In genomic region chr9:107633661-107634405, GRCm38 (mm10) we compare ENCODE assay signal across 8 mouse cellular contexts. TPM values are rescaled to one million over a fixed set of nuclear protein-coding genes. Genes with fewer than 3 reads are reported as not detected.
A peak's percentile ranks its signal among the peaks of the same experiment; 100 is the strongest.
DNase-seq lines count a peak whose midpoint lies in the region; ATAC-seq lines count a peak whose summit lies in the region.

No protein-coding gene starts in this region.

- H3K4me2 ChIP-seq in heart, embryonic 11.5 days: peak overlapping the region; percentile 100

- 2% methylated on average over 15 of the region's 15 CpGs for WGBS in heart, embryonic 11.5 days (ENCODE audit: insufficient replicate concordance)

- H3K9me3 ChIP-seq in heart, embryonic 11.5 days (replicated peaks; ENCODE audit: control insufficient read depth, low read length): no peaks in the 10 kb centered on the region

- peaks cover 60% of the 10 kb centered on the region for H3K4me1 ChIP-seq in heart, embryonic 11.5 days (ENCODE audit: control insufficient read depth, insufficient read depth, low read length)

- H3K9ac ChIP-seq in heart, embryonic 11.5 days (ENCODE audit: low read depth, low read length): peak overlapping the region; percentile 94

- DNase-seq in ovary, postnatal 36 days (ENCODE audit: low spot score): peak; percentile 43
- DNase-seq in ovary, postnatal 10 days (ENCODE audit: low spot score): no peak
- peak; percentile 69 for DNase-seq in cerebellum, adult 9-11 months
- peak; percentile 56 for DNase-seq in kidney, postnatal 10 days
- DNase-seq in thymus, postnatal 14 days: peak; percentile 66
- DNase-seq in frontal cortex, postnatal 14 days (ENCODE audit: low spot score in 2 of 2): no peak

- H3K27me3 ChIP-seq in heart, embryonic 11.5 days (ENCODE audit: control insufficient read depth, insufficient read depth, low read length): no peaks in the 10 kb centered on the region

- ATAC-seq in heart, embryonic 11.5 days (replicated peaks; ENCODE audit: insufficient number of reproducible peaks, low FRiP score, low TSS enrichment): no peak
- peak; percentile 1; the same call in 1 of the 2 replicates for ATAC-seq in megakaryocyte progenitor cell, adult 5-6 weeks (replicated peaks; ENCODE audit: poor library complexity)

- H3K36me3 ChIP-seq in heart, embryonic 11.5 days (ENCODE audit: control insufficient read depth, insufficient read depth, low read length): no peaks in the 10 kb centered on the region; the same call in 1 of the 2 replicates

- peak overlapping the region; percentile 90 for H3K27ac ChIP-seq in heart, embryonic 11.5 days (ENCODE audit: low read depth, low read length)

- peak overlapping the region; percentile 97 for H3K4me3 ChIP-seq in heart, embryonic 11.5 days (ENCODE audit: low read depth, low read length)

RNA-seq across cellular contexts. Expression of gene Gnai2, which starts 1.3 kb away (rescaled TPM):
- 308 and 316 TPM in 2 replicates for polyA plus RNA-seq in heart, embryonic 11.5 days (2014; fragmentation: Nextera tagmentation; extraction: Ambion mirVana)
- total RNA-seq in megakaryocyte progenitor cell, adult 5-6 weeks (2015): 333 and 362 TPM in 2 replicates
- 423 and 432 TPM in 2 replicates for total RNA-seq in megakaryocyte progenitor cell, adult 5-6 weeks (2017)

RNA-seq across cellular contexts. Expression of gene Sema3b, which starts 24.8 kb away (rescaled TPM):
- polyA plus RNA-seq in heart, embryonic 11.5 days (2014; fragmentation: Nextera tagmentation; extraction: Ambion mirVana): 5.1 and 5.3 TPM in 2 replicates
- not detected in 2 replicates for total RNA-seq in megakaryocyte progenitor cell, adult 5-6 weeks (2015)
- not detected in 2 replicates for total RNA-seq in megakaryocyte progenitor cell, adult 5-6 weeks (2017)

RNA-seq across cellular contexts. Expression of gene Slc38a3, which starts 35.5 kb away (rescaled TPM):
- polyA plus RNA-seq in heart, embryonic 11.5 days (2014; fragmentation: Nextera tagmentation; extraction: Ambion mirVana): 2.8 and 3.3 TPM in 2 replicates
- not detected in 2 replicates for total RNA-seq in megakaryocyte progenitor cell, adult 5-6 weeks (2015)
- total RNA-seq in megakaryocyte progenitor cell, adult 5-6 weeks (2017): not detected in 2 replicates

RNA-seq across cellular contexts. Expression of gene Gnat1, which starts 45.7 kb away (rescaled TPM):
- 0.42 and 1.2 TPM in 2 replicates for polyA plus RNA-seq in heart, embryonic 11.5 days (2014; fragmentation: Nextera tagmentation; extraction: Ambion mirVana)
- total RNA-seq in megakaryocyte progenitor cell, adult 5-6 weeks (2015): 0.12 TPM in 1 of 2 replicates, not detected in the other
- total RNA-seq in megakaryocyte progenitor cell, adult 5-6 weeks (2017): not detected in 2 replicates

RNA-seq across cellular contexts. Expression of gene Ifrd2, which starts 46.4 kb away (rescaled TPM):
- 57.5 and 59.1 TPM in 2 replicates for polyA plus RNA-seq in heart, embryonic 11.5 days (2014; fragmentation: Nextera tagmentation; extraction: Ambion mirVana)
- total RNA-seq in megakaryocyte progenitor cell, adult 5-6 weeks (2015): 68.0 and 93.4 TPM in 2 replicates
- 31.5 and 72.4 TPM in 2 replicates for total RNA-seq in megakaryocyte progenitor cell, adult 5-6 weeks (2017)

Comparison
In these comparisons a context has a peak if more than half of its experiments do, and no peak if none do; other contexts are left out.
1. DNase-seq: peak in ovary, postnatal 36 days (single experiment), cerebellum, adult 9-11 months (single experiment), kidney, postnatal 10 days (single experiment) and thymus, postnatal 14 days (single experiment); none in ovary, postnatal 10 days (single experiment) and frontal cortex, postnatal 14 days (0 of 2).